In the genomic region with DNA sequence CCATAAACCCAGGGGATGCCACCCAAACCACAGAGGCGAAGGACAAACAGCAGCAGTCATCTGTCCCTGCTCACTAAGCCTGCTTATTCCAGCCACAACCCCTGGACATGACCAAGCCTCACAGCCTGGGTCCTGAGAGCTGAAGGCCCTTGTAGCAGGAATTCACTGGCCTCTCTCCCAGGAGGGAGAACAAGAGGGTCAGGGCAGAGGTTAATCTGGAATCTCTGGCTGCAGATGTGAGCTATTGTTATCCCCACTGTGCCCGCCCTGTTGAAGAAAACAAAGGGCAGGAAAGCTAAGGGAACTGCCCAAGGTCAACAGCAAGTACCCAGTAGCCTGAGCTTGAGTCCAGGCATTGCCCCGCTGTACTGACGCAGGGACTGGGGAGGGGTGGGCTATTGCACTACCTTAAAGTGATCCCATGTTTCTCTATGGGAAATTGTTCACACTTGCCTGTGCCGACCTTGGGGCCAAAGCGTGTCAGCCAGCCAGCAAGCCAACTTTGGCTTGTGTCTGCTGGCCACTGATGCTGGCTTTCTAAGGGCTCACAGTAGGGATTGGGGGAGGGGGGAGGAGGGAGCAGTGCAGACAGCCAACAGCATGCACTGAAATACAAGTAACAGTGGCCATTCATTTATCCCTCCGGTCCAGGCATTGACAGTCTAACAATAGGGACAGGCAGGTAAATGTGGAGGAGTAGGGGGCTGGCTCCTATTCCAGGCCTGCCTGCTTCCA, we compare ENCODE assay signal across 12 mouse cellular contexts. TPM values are rescaled to one million over a fixed set of nuclear protein-coding genes. Genes with fewer than 3 reads are reported as not detected.
DNase-seq lines count a peak whose midpoint lies in the region; ATAC-seq and TF ChIP-seq lines count a peak whose summit lies in the region.
"Had no signal": no experiment of that assay in that cellular context is flagged by ENCODE, and none has a peak within 500 bp of the region (broad histone marks: within the 10 kb centered on the region; RNA-seq: fewer than 3 reads in every experiment).

No protein-coding gene starts in this region.

- H3K9me3 ChIP-seq in hindbrain, embryonic 13.5 days: no peaks in the 10 kb centered on the region
- no peaks in the 10 kb centered on the region for H3K9me3 ChIP-seq in hindbrain, postnatal 0 days (ENCODE audit: low read length)
- H3K9me3 ChIP-seq: midbrain, embryonic 12.5 days; neural tube, embryonic 12.5 days had no signal

- no peak for TF ChIP-seq CTCF in hindbrain, postnatal 0 days (IDR thresholded peaks at IDR 0.05; ENCODE audit: low read depth)
- no peak for TF ChIP-seq CTCF in left cerebral cortex, adult 2 months (IDR thresholded peaks at IDR 0.05)

- no peaks in the 10 kb centered on the region for H3K27me3 ChIP-seq in hindbrain, embryonic 13.5 days
- no peaks in the 10 kb centered on the region for H3K27me3 ChIP-seq in hindbrain, postnatal 0 days (ENCODE audit: insufficient read depth, low read length)
- H3K27me3 ChIP-seq: neural tube, embryonic 12.5 days had no signal

- H3K4me3 ChIP-seq in hindbrain, embryonic 13.5 days: no peak overlapping the region
- H3K4me3 ChIP-seq in hindbrain, postnatal 0 days (ENCODE audit: low read length): no peak overlapping the region
- H3K4me3 ChIP-seq in brown adipose tissue, adult 24 weeks (ENCODE audit: insufficient read depth, low read depth, low read length): no peak overlapping the region
- no peak overlapping the region for H3K4me3 ChIP-seq in left cerebral cortex, adult 2 months
- H3K4me3 ChIP-seq: midbrain, embryonic 12.5 days; neural tube, embryonic 12.5 days had no signal

- no peak for ATAC-seq in hindbrain, embryonic 13.5 days (ENCODE audit: low FRiP score)
- ATAC-seq in hindbrain, postnatal 0 days: no peak
- ATAC-seq: forebrain, postnatal 0 days had no signal

- peaks cover 29% of the 10 kb centered on the region for H3K4me1 ChIP-seq in hindbrain, embryonic 13.5 days (replicated peaks)
- H3K4me1 ChIP-seq in hindbrain, postnatal 0 days (ENCODE audit: insufficient read depth, low read length): peaks cover 5% of the 10 kb centered on the region; the same call in 1 of the 2 replicates
- H3K4me1 ChIP-seq in brown adipose tissue, adult 24 weeks (ENCODE audit: control insufficient read depth, insufficient read depth, insufficient read length, low read length): peaks cover 23% of the 10 kb centered on the region

- 20% methylated on average over 7 of the region's 7 CpGs for WGBS in hindbrain, embryonic 13.5 days
- 31% methylated on average over 7 of the region's 7 CpGs for WGBS in hindbrain, postnatal 0 days

- peaks cover 17% of the 10 kb centered on the region for H3K36me3 ChIP-seq in hindbrain, embryonic 13.5 days
- H3K36me3 ChIP-seq in hindbrain, postnatal 0 days (ENCODE audit: insufficient read depth, low read length): peaks cover 8% of the 10 kb centered on the region; the same call in 1 of the 2 replicates

- no peak for DNase-seq in hindbrain, postnatal 0 days (ENCODE audit: low spot score)
- peak; percentile 69 to 74 for DNase-seq in heart, adult 9 months (ENCODE audit: low spot score in 2 of 2)
- DNase-seq in mesoderm, embryonic 11.5 days (ENCODE audit: low read depth, low spot score): peak; percentile 37
- DNase-seq in left cerebral cortex, adult 2 months (ENCODE audit: extremely low spot score in 1 of 2, low spot score in 2 of 2): no peak
- no peak for DNase-seq in spleen, postnatal 10 days (ENCODE audit: low spot score in 2 of 2)
- DNase-seq: forebrain, postnatal 0 days; kidney, adult 9 months; lung, embryonic 14.5 days had no signal

- no peak overlapping the region for H3K4me2 ChIP-seq in hindbrain, embryonic 13.5 days
- no peak overlapping the region for H3K4me2 ChIP-seq in hindbrain, postnatal 0 days (ENCODE audit: low read depth, low read length)
- H3K4me2 ChIP-seq: lung, embryonic 14.5 days; midbrain, embryonic 12.5 days; neural tube, embryonic 12.5 days had no signal

- intact Hi-C loops in left cerebral cortex, adult 2 months (cut with DNase I): no loop called here

- H3K9ac ChIP-seq in hindbrain, embryonic 13.5 days: peak overlapping the region; percentile 5; the same call in 1 of the 2 replicates
- H3K9ac ChIP-seq in hindbrain, postnatal 0 days (replicated peaks; ENCODE audit: low read length): no peak overlapping the region
- H3K9ac ChIP-seq: forebrain, postnatal 0 days; lung, embryonic 14.5 days; midbrain, embryonic 12.5 days; neural tube, embryonic 12.5 days had no signal

- H3K27ac ChIP-seq in hindbrain, embryonic 13.5 days: 0 out of 2 replicates have a peak overlapping the region, but pooled peaks have one; percentile 32
- H3K27ac ChIP-seq in hindbrain, postnatal 0 days: no peak overlapping the region
- peak overlapping the region; percentile 13; the same call in 1 of the 2 replicates for H3K27ac ChIP-seq in brown adipose tissue, adult 24 weeks (replicated peaks; ENCODE audit: low read depth, low read length)
- no peak overlapping the region for H3K27ac ChIP-seq in left cerebral cortex, adult 2 months
- H3K27ac ChIP-seq: midbrain, embryonic 12.5 days; neural tube, embryonic 12.5 days had no signal

RNA-seq across cellular contexts. Expression of gene Etv3, which starts 17.4 kb away (rescaled TPM):
- 10.1 and 10.9 TPM in 2 replicates for polyA plus RNA-seq in hindbrain, embryonic 13.5 days (2015; fragmentation: Nextera tagmentation; extraction: Ambion mirVana)
- total RNA-seq in hindbrain, postnatal 0 days (2014; rRNA removed): 9.5 and 13.2 TPM in 2 replicates
- 7.2 and 7.7 TPM in 2 replicates for polyA plus RNA-seq in hindbrain, postnatal 0 days (2015; fragmentation: Nextera tagmentation; extraction: Ambion mirVana)
- polyA plus RNA-seq in brown adipose tissue, adult 24 weeks (2012; ENCODE audit: insufficient read depth, insufficient read length, missing spikeins): 11.4 and 15.8 TPM in 2 replicates
- total RNA-seq in left cerebral cortex, adult 2 months (2021): 10 to 100 TPM; 27.1 to 28.9 TPM

Comparison
In these comparisons a context has a peak if more than half of its experiments do, and no peak if none do; other contexts are left out.
1. H3K27ac ChIP-seq: peak in hindbrain, embryonic 13.5 days (single experiment) and brown adipose tissue, adult 24 weeks (single experiment); none in hindbrain, postnatal 0 days (single experiment) and left cerebral cortex, adult 2 months (single experiment).
2. DNase-seq: peak in heart, adult 9 months (2 of 2) and mesoderm, embryonic 11.5 days (single experiment); none in hindbrain, postnatal 0 days (single experiment), left cerebral cortex, adult 2 months (0 of 2) and spleen, postnatal 10 days (0 of 2).